Mouse (Mus musculus) WW6 (cell line): ENCODE measurements around the gene Gm5294.

Experiments used
- DNase-seq: peaks from one replicate; pipeline ENCODE4 v3.0.0-alpha.2; 2013; ENCODE audit warnings: low read depth, low spot score

Gm5294 gene

DNA sequence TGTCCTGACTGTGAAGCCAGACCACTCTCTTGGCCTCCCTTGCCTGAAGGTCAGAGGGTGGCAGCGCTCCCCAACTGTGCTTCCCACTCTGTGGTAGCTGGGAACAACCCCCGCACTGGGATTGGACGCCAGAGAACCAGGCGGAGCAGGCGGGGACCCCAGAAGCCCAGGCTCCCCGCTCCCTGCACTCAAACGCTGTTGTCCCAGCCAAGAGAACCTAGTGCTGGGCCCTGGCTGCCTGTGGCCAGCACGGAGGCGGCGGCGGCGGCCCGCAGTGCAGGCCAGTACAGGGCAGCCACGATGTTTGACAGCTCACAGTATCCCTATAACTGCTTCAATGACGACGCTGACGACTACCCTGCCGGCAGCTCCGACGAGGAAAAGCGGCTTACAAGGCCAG lies at the start of gene Gm5294:
Gene Gm5294, plus strand, starts transcription at position 301 of the 400 bp plus-strand sequence.
- no peak for DNase-seq

DNA sequence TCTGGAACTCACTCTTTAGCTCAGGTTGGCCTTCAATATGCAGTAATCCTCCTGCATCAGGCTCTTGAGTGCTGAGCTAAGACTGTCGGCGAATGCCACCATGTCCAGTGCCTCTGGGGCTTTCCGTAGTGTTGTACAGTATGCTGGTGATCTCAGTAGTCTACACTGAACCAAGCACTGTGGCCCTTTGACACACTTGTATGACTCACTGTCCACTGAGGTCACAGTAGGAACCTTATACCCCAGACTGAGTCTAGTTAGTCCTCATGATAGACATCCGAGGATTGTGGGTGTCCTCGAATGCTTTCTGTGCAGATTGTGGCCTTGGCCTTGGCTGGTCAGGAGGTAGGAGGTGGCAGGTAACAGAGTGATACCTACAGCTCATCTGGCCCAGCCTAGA lies 44.8 kb upstream of the Gm5294 start:
- DNase-seq: no peak

DNA sequence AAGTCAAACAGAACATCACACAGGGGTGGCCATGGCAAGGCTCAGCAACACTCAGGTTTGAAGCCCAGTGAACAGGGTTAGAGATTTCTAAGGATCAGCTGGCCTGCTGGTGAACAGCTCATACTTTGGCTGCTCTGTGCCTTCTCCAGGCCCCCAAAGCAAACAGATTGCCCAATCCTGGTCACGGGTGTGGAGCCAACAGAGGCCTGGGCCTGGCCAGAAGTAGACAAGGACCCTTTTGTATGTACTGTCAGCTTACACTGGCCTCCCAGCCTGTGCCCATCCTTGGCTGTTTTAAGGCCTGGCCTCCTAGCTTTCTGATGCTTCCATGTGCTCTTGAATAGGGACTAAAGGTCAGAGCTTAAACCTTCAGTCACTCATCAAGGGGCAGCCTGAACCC lies 43.5 kb upstream of the Gm5294 start:
- DNase-seq: no peak

DNA sequence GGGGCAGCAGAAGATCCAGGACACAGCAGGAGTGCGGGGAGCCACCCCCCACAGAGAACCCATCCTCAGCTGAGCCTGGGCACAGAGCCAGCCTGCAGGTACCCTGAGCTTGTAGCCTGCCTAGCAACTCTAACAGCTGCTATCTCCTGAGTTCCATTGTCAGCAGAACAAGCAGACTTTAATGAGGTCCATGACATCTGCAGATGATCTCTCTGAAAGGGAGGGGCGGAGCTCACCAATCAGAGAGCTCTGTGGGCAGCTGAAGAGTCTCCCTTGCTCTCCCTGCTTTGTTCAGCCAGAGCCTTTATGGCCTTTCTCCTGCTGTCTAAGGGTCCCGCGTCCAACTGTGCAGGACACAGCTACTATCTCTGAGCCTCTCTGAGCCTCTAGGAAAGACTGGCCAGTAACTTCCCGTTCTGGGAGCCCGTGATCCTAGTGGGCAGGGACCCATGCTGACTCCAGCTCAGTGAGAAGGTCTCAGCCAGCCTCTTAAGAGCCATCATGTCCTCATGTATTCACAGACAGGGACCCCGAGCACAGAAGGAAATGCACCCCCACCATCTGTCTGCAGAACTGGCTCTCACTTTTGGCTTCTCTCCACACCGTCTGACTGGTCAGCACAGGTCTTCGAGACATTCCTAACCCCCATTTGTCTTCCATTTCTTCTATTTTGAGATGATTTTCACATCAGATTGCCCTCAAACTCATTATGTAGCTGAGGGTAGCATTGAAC lies 41.0 kb upstream of the Gm5294 start:
- DNase-seq: no peak

DNA sequence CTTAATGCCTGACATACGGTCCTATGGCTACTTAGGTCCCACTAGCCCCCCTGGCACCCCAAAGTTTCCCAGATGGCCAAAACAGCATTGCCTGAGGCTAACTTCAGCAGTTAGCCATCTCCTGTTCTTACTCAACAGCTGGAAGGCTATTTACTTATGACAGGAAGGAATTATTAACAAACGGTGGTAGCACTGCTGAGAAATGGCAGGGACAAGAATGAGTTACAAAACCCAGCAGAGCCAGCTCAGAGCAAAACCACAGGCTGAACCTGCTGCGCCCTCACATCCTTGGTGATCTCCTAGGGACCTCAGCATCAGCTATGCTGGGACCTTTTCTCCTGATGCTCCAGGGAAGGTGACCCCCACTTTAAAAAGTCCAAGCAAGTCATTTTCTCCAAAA lies 40.2 kb upstream of the Gm5294 start:
- DNase-seq: no peak

DNA sequence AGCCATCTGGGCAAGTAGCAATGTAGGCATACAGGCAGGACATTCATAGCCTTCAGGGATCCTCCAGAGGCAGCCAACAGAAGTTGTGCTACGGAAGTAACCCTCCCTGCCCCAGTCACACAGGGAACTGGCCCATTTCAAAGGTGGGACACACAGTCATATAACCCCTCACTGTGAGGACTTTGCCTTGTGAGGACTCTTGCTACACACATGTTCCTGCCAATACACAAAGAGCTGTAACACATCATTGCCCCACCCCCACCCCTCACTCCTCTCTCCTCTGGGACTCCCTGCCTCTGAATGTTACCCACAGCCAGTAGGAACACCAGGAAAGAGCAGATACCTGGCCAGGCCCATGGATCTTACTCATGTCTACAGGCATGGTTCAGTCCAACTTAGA lies 37.2 kb upstream of the Gm5294 start:
- DNase-seq: no peak

DNA sequence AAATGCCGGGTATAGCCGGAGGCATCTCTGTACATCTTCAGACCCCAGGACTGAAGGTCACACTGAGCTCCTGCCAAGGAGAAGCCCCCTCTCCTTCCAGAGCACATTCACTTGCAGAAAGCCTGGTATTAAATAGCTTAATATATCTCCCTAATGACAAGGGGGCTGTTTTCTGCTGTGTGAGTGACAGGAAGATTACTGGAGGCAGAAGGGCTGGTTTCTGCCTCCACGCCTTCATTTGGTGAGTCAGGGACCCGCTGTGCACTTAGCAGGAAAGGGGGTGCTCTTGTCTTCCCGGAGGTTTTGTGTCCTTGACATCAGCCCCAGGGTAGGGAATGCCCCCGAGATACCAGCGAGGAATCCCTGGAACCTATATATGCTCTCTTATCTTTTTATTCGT lies 36.7 kb upstream of the Gm5294 start:
- no peak for DNase-seq

DNA sequence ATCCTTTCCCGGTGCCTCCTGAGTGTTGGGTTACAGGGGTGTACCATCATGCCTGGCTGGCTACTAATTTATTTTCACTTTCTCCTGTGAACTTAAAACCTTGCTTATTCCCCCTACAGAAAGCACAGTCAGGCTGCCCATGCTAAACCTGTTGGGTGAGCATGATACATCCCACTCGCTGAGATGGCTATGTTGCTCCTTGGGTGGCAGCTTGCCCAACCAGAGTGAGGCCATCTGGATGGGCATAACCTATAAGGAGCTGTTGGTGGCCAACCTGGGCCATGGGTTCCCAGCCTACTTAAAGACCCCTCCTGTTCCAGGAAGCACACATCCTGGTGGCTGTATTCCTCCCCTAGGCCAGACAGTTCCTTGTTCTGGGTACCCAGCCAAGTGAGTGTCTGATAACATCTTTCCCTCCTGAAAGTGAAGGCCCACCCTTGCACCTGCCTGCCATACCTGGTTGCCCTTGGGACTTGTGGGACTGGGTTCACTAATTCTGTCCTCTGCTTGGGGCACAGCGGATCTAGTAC lies 33.8 kb upstream of the Gm5294 start:
- no peak for DNase-seq

DNA sequence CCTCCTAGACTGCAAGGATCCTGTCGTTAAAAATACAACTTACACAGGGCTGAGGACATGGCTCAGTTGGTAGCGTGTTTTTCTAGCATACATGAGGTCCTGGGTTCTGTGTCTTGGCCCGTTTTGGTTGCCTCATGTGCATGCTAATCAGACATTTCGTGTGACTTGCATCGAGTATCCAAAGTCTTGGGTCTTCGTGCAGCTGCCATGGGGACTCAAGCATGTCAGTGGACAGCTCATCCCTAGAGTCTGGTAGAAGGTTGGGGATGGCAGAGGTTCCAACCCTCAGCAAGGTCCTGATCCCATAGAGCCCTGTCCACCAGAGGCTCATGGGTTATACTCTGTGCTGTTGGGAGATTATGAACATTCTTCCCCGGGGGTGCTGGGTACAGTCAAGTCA lies 32.2 kb upstream of the Gm5294 start:
- DNase-seq: no peak

DNA sequence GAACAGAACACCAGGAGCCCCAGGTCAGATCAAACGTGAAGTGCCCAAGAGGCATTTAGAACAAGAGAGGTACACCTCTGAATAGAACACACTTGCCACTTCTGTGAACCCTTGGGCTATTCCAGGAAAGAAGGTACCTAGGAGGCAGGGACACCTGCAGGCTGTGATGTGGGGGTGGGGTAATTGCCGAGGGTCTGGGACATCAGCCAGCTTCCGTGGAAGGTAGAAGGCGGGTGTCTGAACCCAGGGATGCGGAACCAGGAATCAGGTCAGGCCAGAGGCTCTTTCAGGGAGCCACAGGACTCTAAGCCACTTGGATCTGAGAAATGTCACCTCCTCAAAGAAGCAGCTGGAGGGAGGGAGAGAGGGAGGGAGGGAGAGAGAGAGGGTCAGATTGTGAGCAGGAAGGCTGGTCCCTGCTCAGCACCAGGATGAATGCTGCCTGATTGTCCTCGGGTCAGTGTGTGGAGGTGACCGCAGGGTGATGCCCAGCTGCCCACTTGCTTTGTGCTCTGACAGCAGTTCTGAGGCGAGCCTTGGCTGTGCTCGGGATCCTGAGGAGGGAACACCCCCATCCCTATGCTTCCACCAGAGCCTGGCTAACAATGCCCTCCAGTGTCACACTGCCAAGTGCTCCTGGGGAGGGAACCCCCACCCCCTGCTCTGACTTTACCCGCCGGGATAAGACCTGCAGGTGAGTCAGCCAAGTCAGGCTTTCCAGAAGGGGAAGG lies 31.2 kb upstream of the Gm5294 start:
- no peak for DNase-seq

DNA sequence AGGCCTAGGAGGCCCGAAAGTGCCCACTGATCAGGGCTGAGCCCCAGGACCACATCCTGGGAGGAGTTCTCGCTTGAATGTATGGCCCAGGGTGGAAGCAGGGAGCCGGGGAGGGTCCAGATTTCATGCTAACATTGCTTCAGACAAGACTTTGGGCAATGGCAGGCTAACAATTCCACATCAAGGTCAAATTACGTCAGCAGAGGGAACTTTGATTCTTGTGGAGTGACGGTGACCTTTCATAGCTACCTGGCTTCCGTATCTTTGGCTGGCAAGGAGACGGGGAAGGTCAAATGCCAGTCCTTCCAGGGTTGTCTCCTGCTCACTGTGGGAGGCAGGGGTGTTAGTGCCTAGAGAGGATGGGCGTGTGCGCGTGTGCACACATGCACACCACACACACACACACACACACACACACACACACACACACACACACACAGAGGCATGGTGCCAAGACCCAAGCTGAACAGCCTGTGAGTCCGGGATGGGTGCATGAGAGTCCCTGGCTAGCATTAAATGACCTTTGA lies 28.9 kb upstream of the Gm5294 start:
- DNase-seq: no peak

DNA sequence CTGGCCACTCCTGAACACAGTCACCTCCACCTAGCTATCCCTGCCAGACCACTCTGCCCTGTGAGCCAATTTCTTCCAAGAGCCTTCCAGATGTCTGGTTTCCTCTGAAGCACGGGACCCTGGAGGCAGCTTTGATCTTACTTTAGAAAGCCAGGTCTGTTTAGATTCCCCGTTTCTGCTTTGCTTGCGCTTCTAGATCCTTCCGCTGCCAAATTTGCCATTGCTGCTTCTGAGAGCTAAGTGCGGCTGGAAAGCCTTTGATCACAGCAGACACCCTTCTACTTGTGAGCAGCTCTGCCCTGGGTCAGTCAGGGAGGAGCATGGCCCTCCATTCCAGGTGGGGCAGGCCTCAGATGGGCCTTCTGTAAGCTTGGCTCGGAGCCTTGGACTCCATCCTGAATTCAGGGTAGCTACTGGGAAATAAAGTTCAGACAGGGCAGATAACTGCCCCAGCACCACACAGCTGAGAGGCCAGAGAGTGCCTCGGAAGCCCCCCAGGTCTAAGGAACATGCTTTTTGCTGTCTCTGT lies 18.2 kb upstream of the Gm5294 start:
- DNase-seq: no peak

DNA sequence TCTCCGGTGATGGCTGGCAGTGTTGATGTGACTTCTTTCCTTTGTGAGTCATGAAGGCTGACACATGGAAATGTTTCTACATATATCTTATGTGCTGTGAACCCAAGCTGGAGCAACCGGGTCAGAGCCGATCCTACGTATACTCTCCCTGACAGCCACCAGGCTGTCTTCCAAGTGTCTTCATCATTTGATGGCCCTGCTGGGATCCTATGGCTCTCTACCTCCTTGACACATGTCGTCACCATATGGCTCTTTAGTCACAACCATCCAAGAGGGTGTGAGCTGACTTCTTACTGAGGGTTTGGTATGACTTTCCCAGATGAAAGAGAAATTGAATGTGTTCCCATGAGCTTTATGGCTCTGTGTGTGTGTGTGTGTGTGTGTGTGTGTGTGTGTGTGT lies 15.6 kb upstream of the Gm5294 start:
- DNase-seq: no peak

DNA sequence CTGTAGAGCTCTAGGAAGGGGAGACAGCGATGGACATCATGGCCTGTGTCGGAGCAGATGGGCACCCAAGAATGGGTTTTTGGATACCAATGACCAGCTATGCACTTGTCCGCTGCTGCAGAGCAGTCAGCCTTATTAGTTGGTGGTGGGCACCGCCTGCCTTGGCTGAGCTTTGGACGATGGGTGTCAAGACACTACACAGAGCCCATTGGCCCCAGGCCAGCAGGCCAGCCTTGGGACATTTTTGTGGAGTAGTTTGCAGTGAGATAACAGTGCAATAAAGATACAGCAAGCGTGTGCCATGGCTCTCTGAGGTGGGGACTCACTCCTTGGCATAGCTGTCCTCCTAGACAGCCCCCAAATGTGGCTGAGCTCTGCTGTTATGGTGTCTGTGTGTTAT lies 10.1 kb upstream of the Gm5294 start:
- DNase-seq: no peak

DNA sequence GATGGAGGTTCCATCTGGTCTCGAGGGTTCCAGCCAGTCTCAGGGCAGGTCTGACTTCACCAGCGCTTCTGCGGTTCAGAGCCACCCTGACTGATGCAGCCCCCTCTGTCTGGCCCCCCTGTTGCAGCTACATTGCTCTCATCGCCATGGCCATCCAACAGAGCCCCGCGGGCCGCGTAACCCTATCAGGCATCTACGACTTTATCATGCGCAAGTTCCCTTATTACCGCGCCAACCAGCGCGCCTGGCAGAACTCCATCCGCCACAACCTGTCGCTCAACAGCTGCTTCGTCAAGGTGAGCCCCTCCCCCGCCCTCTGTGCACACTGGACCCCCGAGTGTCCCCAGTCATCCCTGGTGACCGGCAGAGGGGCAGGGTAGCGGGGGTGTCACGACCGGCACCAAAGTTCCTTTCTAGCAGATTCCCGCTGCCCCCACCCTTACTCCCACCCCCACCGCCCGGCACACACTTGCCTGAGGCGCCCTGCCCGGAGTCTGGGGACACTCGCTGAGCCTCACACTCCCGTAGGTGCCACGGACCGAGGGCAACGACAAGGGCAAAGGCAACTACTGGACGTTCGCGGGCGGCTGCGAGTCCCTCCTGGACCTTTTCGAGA lies 945 bp downstream of the Gm5294 start:
- no peak for DNase-seq

DNA sequence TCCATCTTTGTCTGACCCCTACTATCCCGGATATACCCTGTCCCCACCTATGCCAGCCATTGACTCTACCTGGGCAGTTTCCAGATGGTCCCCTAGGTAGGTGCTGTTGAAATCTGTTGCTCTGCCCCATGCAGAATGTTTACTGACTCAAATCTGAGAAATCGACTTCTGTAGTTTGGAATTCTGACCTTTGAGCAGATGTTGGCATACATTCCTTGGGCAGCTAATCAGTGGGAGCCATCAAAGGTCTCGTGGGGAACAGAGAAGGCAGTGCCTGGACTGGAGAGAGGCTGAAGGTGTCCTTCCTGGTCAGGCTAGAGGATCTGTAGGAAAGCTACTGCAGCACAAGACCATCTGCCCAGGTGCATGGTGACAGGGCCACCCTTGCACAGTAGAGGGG lies 5.2 kb downstream of the Gm5294 start:
- DNase-seq: no peak

DNA sequence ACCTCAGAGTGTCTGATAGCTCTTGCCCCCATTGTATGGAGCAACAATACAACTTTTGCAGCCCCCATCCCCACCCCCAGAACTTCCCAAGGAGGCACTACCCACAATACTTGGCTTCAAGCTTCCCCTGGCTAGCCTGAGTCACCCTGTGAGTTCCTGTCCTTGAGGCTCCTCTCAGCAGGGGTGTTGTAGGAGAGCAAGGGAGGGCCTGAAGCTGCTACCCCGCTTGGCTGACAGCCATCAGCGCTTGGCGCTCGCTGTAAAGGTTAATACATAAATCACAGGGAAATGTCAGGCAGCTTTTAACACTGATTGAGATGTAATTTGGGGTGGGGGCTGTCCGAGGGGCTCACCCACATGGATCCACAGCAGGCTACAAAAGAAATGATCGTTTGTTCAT lies 13.5 kb downstream of the Gm5294 start:
- DNase-seq: no peak

DNA sequence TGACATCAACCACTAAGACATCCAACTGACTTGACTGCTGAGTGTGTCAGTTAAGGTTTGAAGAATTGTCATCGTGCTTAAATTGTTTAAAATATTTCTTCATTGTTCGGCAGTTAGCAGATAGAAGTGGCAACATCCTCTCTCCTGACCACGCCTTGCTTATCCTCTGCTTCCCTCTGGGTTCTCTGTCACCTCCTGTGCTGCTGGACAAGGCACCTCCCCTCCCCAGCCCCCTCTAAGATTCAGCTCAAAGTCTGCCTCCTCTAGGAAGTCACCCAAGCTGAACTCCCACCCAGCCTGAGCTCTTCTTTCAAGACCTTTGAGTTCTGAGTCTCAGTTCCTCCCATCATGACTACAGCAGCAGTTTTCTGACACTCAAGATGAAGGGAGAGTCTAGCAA lies 15.0 kb downstream of the Gm5294 start:
- no peak for DNase-seq

DNA sequence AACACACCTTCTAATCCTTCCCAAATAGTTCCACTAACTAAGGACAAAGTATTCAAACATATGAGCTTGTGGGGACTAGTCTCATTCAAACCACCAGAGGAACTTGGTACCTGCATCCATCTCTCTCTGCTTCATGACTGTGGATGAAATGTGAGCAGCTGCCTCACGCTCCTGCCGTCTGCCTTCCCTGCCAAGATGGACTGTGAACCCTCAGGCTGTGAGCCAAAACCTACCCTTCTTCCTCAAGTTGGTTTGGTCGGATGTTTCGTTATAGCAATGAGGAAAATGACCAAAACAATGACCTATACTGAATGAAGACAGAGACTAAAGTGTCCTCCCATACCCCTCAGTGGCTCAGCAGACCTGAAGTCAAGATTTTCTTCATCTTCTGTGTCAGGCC lies 21.1 kb downstream of the Gm5294 start:
- no peak for DNase-seq

DNA sequence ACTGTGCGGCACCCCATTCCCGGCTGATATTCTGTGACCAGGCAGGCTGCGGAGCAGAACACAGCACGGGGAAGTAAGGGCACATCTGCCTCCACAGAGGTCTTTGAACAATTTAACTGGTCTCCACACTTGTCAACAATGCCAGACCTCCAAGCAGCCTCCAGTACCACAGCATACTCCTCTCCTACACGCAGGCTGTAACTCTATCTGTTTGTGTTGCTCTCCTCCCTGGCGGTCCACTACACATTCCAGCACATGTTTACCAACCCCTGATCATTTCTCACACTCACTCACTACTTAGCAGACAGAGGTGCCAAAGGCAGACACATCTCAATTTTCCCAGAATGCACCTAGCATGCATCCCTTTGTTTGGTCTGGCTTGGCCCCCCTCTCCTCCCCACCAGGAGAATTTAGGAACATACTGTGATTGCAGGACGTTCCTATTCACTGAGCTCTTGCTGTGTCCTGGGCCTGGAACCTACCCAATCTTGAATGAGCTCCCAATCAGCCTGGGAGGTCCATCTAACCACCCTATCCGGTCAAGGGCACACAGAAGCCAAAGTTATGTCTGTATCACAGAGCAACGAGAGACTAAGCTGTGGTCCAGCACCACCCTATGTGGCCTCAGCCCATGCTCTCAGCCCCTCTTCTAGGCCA lies 23.4 kb downstream of the Gm5294 start:
- DNase-seq: no peak

DNA sequence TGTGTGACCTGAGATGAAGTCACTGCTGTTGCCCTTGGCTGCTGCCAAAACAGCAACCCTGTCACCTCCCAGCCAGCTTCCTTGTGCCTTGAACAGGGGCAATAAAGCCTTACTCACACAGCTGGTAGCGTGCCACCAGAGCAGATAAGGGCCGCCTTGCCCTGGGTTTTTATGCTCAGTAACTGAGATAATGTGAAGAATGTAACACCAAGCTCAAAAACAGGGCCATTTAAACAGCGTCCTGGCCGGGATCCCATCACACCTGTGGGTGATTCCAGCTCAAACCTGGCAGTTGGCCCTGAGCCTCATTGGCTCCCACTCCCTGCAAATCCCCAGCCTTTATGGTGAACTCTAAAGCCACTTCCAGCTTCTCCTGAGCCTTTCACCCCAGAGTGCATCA lies 26.6 kb downstream of the Gm5294 start:
- DNase-seq: no peak

DNA sequence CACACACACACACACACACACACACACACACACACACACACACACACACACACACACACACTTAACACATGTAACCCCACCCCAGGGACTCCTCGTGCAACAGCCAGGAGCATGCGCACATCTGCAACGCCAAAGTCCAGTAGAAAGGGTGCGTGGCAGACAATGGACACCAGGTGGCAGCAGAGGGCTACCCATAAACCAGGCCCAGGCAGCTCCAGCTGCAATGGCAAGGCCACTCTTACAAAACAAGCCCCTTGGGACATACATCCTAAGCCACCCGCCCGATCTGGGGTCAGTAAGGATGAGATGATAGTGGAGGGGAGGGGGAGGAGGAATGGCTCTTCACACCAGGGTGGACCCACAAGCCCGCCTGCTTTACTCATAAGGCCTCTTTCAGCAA lies 28.2 kb downstream of the Gm5294 start:
- peak; percentile 67 for DNase-seq
